Mouse (Mus musculus): ENCODE measurements around the gene Grik1. TPM values are rescaled to one million over a fixed set of nuclear protein-coding genes. Genes with fewer than 3 reads are reported as not detected.
A peak's percentile ranks its signal among the peaks of the same experiment; 100 is the strongest.

Gene Grik1
- total RNA-seq (2021): under 1 TPM in 1 of 2 experiments, not detected in 1; 0.10 TPM
- long read RNA-seq, experiment 1: 0 reads
- long read RNA-seq, experiment 2: 0 reads

- DNase-seq: no peak
- intact Hi-C loops (cut with DNase I; ENCODE audit: low total_unique reads): no loop called here
Measured at GRCm38 (mm10) chr16:88290132-88290772, at the start of gene Grik1. Gene Grik1 (minus strand): TSS chr16:88290265.

GRCm38 (mm10) chr16:88294209-88294608 is 4.1 kb upstream of the Grik1 start:
- intact Hi-C loops (cut with DNase I; ENCODE audit: low total_unique reads): no loop called here

GRCm38 (mm10) chr16:88289421-88290081 is 514 bp downstream of the Grik1 start:
- intact Hi-C loops (cut with DNase I; ENCODE audit: low total_unique reads): no loop called here
- DNase-seq: no peak

More at GRCm38 (mm10) chr16:88294209-88294608, 4.1 kb upstream of the Grik1 start:
- DNase-seq: no peak

- DNase-seq: no peak
- intact Hi-C loops (cut with DNase I; ENCODE audit: low total_unique reads): no loop called here
Measured at GRCm38 (mm10) chr16:88258407-88258806, 31.7 kb downstream of the Grik1 start.

GRCm38 (mm10) chr16:88257072-88257471 is 33.0 kb downstream of the Grik1 start:
- intact Hi-C loops (cut with DNase I; ENCODE audit: low total_unique reads): no loop called here
- no peak for DNase-seq

GRCm38 (mm10) chr16:88256101-88256500 is 34.0 kb downstream of the Grik1 start:
- intact Hi-C loops (cut with DNase I; ENCODE audit: low total_unique reads): no loop called here
- no peak for DNase-seq

- no peak for DNase-seq
Measured at GRCm38 (mm10) chr16:88252676-88253075, 37.4 kb downstream of the Grik1 start.

GRCm38 (mm10) chr16:88251049-88251448 is 39.0 kb downstream of the Grik1 start:
- DNase-seq: no peak
- intact Hi-C loops (cut with DNase I; ENCODE audit: low total_unique reads): no loop called here

More at GRCm38 (mm10) chr16:88252676-88253075, 37.4 kb downstream of the Grik1 start:
- intact Hi-C loops (cut with DNase I; ENCODE audit: low total_unique reads): no loop called here

- intact Hi-C loops (cut with DNase I; ENCODE audit: low total_unique reads): no loop called here
- DNase-seq: no peak
Measured at GRCm38 (mm10) chr16:88249825-88250224, 40.2 kb downstream of the Grik1 start.

GRCm38 (mm10) chr16:88247586-88247985 is 42.5 kb downstream of the Grik1 start:
- no peak for DNase-seq

GRCm38 (mm10) chr16:88244658-88245057 is 45.4 kb downstream of the Grik1 start:
- intact Hi-C loops (cut with DNase I; ENCODE audit: low total_unique reads): no loop called here
- DNase-seq: no peak

More at GRCm38 (mm10) chr16:88247586-88247985, 42.5 kb downstream of the Grik1 start:
- intact Hi-C loops (cut with DNase I; ENCODE audit: low total_unique reads): no loop called here

- intact Hi-C loops (cut with DNase I; ENCODE audit: low total_unique reads): no loop called here
- DNase-seq: no peak
Measured at GRCm38 (mm10) chr16:88225616-88226015, 64.4 kb downstream of the Grik1 start.

- intact Hi-C loops (cut with DNase I; ENCODE audit: low total_unique reads): no loop called here
- DNase-seq: no peak
Measured at GRCm38 (mm10) chr16:88221932-88222331, 68.1 kb downstream of the Grik1 start.

- intact Hi-C loops (cut with DNase I; ENCODE audit: low total_unique reads): no loop called here
- DNase-seq: no peak
Measured at GRCm38 (mm10) chr16:88212531-88212930, 77.5 kb downstream of the Grik1 start.

- no peak for DNase-seq
- intact Hi-C loops (cut with DNase I; ENCODE audit: low total_unique reads): no loop called here
Measured at GRCm38 (mm10) chr16:88211852-88212251, 78.2 kb downstream of the Grik1 start.

- peak; percentile 48 for DNase-seq
- intact Hi-C loops (cut with DNase I; ENCODE audit: low total_unique reads): no loop called here
Measured at GRCm38 (mm10) chr16:88204400-88204799, 85.7 kb downstream of the Grik1 start.

- intact Hi-C loops (cut with DNase I; ENCODE audit: low total_unique reads): no loop called here
- no peak for DNase-seq
Measured at GRCm38 (mm10) chr16:88203985-88204384, 86.1 kb downstream of the Grik1 start.

- no peak for DNase-seq
- intact Hi-C loops (cut with DNase I; ENCODE audit: low total_unique reads): no loop called here
Measured at GRCm38 (mm10) chr16:88187433-88188037, 102.5 kb downstream of the Grik1 start.

- no peak for DNase-seq
- intact Hi-C loops (cut with DNase I; ENCODE audit: low total_unique reads): no loop called here
Measured at GRCm38 (mm10) chr16:88178813-88179212, 111.3 kb downstream of the Grik1 start.

- intact Hi-C loops (cut with DNase I; ENCODE audit: low total_unique reads): no loop called here
- DNase-seq: no peak
Measured at GRCm38 (mm10) chr16:88177364-88177763, 112.7 kb downstream of the Grik1 start.

All from gastrocnemius, postnatal 14 days (tissue).